ENCODE assay signal across 10 mouse cellular contexts in the genomic region with DNA sequence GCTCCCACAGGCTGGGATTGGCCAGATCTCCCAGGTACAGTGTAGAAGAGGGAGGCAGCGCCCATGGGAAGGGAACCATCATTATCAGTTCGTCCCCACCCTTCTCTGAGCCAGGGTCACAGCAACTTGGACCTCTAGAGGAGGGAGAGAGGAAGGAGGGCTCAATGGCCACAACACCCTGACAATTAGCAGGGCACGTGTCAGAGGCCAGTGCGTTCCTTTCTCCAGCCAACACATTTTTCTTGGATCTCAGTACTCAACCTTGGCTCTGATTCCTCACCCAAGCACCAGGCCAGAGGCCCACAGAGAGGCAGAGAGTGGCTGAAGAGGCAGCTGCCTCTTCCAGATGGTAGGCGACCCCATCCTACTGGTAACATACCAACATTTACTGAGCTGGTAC.
DNase-seq lines count a peak whose midpoint lies in the region; ATAC-seq and TF ChIP-seq lines count a peak whose summit lies in the region.
"Had no signal": no experiment of that assay in that cellular context is flagged by ENCODE, and none has a peak within 500 bp of the region (broad histone marks: within the 10 kb centered on the region; RNA-seq: fewer than 3 reads in every experiment).

No protein-coding gene starts in this region.

- WGBS in limb, embryonic 10.5 days, result 76% methylated on average over 5 of the region's 5 CpGs
- 53% methylated on average over 5 of the region's 5 CpGs for WGBS in stomach, postnatal 0 days

- intact Hi-C loops in left cerebral cortex, adult 2 months (cut with DNase I), result no loop called here

- ATAC-seq in stomach, postnatal 0 days (ENCODE audit: low FRiP score, low TSS enrichment), result no peak

- H3K9me3 ChIP-seq in limb, embryonic 10.5 days (replicated peaks), result no peaks in the 10 kb centered on the region
- no peaks in the 10 kb centered on the region for H3K9me3 ChIP-seq in stomach, postnatal 0 days (ENCODE audit: control insufficient read depth, low read length)
- H3K9me3 ChIP-seq: hindbrain, embryonic 12.5 days had no signal

- no peak overlapping the region for H3K9ac ChIP-seq in stomach, postnatal 0 days (ENCODE audit: low read length)
- H3K9ac ChIP-seq: hindbrain, embryonic 12.5 days had no signal

- DNase-seq in adrenal gland, postnatal 10 days, result peak; percentile 66
- no peak for DNase-seq in adrenal gland, postnatal 36 days
- DNase-seq in ovary, postnatal 36 days (ENCODE audit: low spot score), result peak; percentile 33
- no peak for DNase-seq in ovary, postnatal 14 days (ENCODE audit: low spot score)
- no peak for DNase-seq in limb, embryonic 10.5 days (ENCODE audit: low spot score)
- no peak for DNase-seq in stomach, postnatal 0 days (ENCODE audit: low spot score)
- no peak for DNase-seq in left cerebral cortex, adult 11 months (ENCODE audit: low spot score)
- no peak for DNase-seq in left cerebral cortex, adult 2 months (ENCODE audit: extremely low spot score in 1 of 2, low spot score in 2 of 2)
- DNase-seq: cerebellum, adult 9-10 months had no signal

- peaks cover 50% of the 10 kb centered on the region for H3K4me1 ChIP-seq in limb, embryonic 10.5 days
- H3K4me1 ChIP-seq in stomach, postnatal 0 days (replicated peaks; ENCODE audit: control insufficient read depth, insufficient read depth), result peaks cover 13% of the 10 kb centered on the region; the same call in 1 of the 2 replicates
- H3K4me1 ChIP-seq: hindbrain, embryonic 12.5 days had no signal

- no peak overlapping the region for H3K4me2 ChIP-seq in stomach, postnatal 0 days (replicated peaks; ENCODE audit: low read depth)
- H3K4me2 ChIP-seq: hindbrain, embryonic 12.5 days had no signal

- no peaks in the 10 kb centered on the region for H3K27me3 ChIP-seq in limb, embryonic 10.5 days (ENCODE audit: low read depth, poor library complexity, severe bottlenecking)
- H3K27me3 ChIP-seq in stomach, postnatal 0 days (ENCODE audit: control insufficient read depth, insufficient read depth, low read length), result no peaks in the 10 kb centered on the region
- H3K27me3 ChIP-seq: hindbrain, embryonic 12.5 days had no signal

- H3K36me3 ChIP-seq in limb, embryonic 10.5 days, result peaks cover 23% of the 10 kb centered on the region
- no peaks in the 10 kb centered on the region for H3K36me3 ChIP-seq in stomach, postnatal 0 days (ENCODE audit: control insufficient read depth, insufficient read depth, low read length)

- peak overlapping the region; percentile 77; the same call in 1 of the 2 replicates for H3K27ac ChIP-seq in limb, embryonic 10.5 days
- peak overlapping the region; percentile 70 for H3K27ac ChIP-seq in stomach, postnatal 0 days (replicated peaks)
- H3K27ac ChIP-seq in left cerebral cortex, adult 2 months, result no peak overlapping the region
- H3K27ac ChIP-seq: hindbrain, embryonic 12.5 days had no signal

- H3K4me3 ChIP-seq in limb, embryonic 10.5 days, result no peak overlapping the region
- no peak overlapping the region for H3K4me3 ChIP-seq in stomach, postnatal 0 days (ENCODE audit: low read depth, low read length)
- no peak overlapping the region for H3K4me3 ChIP-seq in left cerebral cortex, adult 2 months
- H3K4me3 ChIP-seq: hindbrain, embryonic 12.5 days had no signal

- no peak for TF ChIP-seq CTCF in stomach, postnatal 0 days (IDR thresholded peaks at IDR 0.05; ENCODE audit: low read depth)
- no peak for TF ChIP-seq CTCF in left cerebral cortex, adult 2 months (IDR thresholded peaks at IDR 0.05)

- TF ChIP-seq EP300 in stomach, postnatal 0 days (optimal IDR thresholded peaks at IDR 0.05), result no peak

Comparison
In these comparisons a context has a peak if more than half of its experiments do, and no peak if none do; other contexts are left out.
1. DNase-seq: peak in adrenal gland, postnatal 10 days (single experiment) and ovary, postnatal 36 days (single experiment); none in adrenal gland, postnatal 36 days (0 of 2), ovary, postnatal 14 days (single experiment), limb, embryonic 10.5 days (single experiment), stomach, postnatal 0 days (single experiment), left cerebral cortex, adult 11 months (single experiment) and left cerebral cortex, adult 2 months (0 of 2).